Mouse (Mus musculus) heart, embryonic 15.5 days (tissue): ENCODE data around the gene Rnf166. TPM values are rescaled to one million over a fixed set of nuclear protein-coding genes. Genes with fewer than 3 reads are reported as not detected.

ENCODE experiments used
- ATAC-seq: fragments of 200-750 bp; cut with Nextera tagmentation; replicated peaks from 2 replicates; pipeline ENCODE4 v1.8.0; 2017; ENCODE audit warnings: low read depth, moderate TSS enrichment; ENCODE audit not compliant: insufficient number of reproducible peaks, insufficient read depth, low FRiP score
- H3K27ac ChIP-seq: fragments of 300-500 bp; sonication (generic); 2 replicates; pipeline ENCODE4 v1.5.1; 2015; ENCODE audit warnings: mild to moderate bottlenecking, inconsistent platforms
- H3K27me3 ChIP-seq: fragments of 300-500 bp; sonication (generic); 2 replicates; pipeline ENCODE4 v1.6.1; 2015; ENCODE audit warnings: inconsistent platforms
- H3K36me3 ChIP-seq: fragments of 300-500 bp; sonication (generic); 2 replicates; pipeline ENCODE4 v1.6.1; 2015; ENCODE audit warnings: mild to moderate bottlenecking, inconsistent platforms
- H3K4me1 ChIP-seq: fragments of 300-500 bp; sonication (generic); replicated peaks from 2 replicates; pipeline ENCODE4 v1.6.1; 2015; ENCODE audit warnings: inconsistent platforms
- H3K4me2 ChIP-seq: fragments of 300-500 bp; sonication (generic); 2 replicates; pipeline ENCODE4 v1.6.1; 2015; ENCODE audit warnings: inconsistent platforms, mild to moderate bottlenecking, moderate library complexity
- H3K4me3 ChIP-seq: fragments of 300-500 bp; sonication (generic); 2 replicates; pipeline ENCODE4 v1.5.1; 2015; ENCODE audit warnings: mild to moderate bottlenecking, inconsistent platforms
- H3K9ac ChIP-seq: fragments of 300-500 bp; sonication (generic); 2 replicates; pipeline ENCODE4 v1.6.1; 2015; ENCODE audit warnings: mild to moderate bottlenecking, inconsistent platforms
- H3K9me3 ChIP-seq: fragments of 300-500 bp; sonication (generic); replicated peaks from 2 replicates; pipeline ENCODE4 v1.6.1; 2016; ENCODE audit warnings: inconsistent platforms
- WGBS: fragments of 180-500 bp; shearing (Covaris S2); methylation state at CpG from one replicate; pipeline ENCODE4 v1.1.7; 2015; ENCODE audit warnings: mixed read lengths; 5-methylcytosine and 5-hydroxymethylcytosine counted together
- microRNA-seq: library from miRNA; unstranded; fragments of <30 nt; microRNA quantifications from one replicate; pipeline ENCODE4, GENCODE M21; 2016
- polyA plus RNA-seq: library from polyadenylated mRNA; unstranded; fragments of >200 nt; fragmentation: Nextera tagmentation; extraction: Ambion mirVana; gene quantifications from 2 replicates; pipeline ENCODE4 v1.2.1, GENCODE M21; 2015

Gene Rnf166
- polyA plus RNA-seq, 1 experiment from 2014 or later, result 37.0 TPM

DNA sequence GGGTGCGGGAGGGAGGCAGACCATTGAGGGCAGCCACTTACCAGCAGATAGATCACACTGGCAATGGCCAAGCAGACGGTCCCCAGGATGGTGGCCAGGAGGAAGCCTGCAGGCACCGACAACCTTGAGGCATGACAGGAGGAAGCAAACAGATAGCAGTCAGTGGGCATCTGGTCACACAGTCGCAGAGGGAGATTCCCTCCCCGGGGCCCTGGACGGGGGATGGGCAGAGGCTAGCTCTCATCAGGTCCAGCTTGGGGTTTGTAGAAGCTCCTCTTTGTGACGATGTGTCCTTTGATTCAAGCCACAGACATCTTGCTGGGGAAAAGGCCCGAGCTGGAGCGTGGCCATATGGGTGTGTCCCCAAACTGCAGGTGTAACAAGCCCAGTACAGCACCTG, 49.7 kb downstream of the Rnf166 start:
- no peak for ATAC-seq
- Histone ChIP-seq H3K4me2 (no peak overlapping the region), H3K9ac (no peak overlapping the region), H3K36me3 (0 out of 2 replicates have a peak, but pooled peaks cover 3% of the 10 kb centered on the region), H3K27me3 (no peaks in the 10 kb centered on the region), H3K4me1 (peaks cover 15% of the 10 kb centered on the region), H3K9me3 (no peaks in the 10 kb centered on the region), H3K27ac (no peak overlapping the region), H3K4me3 (no peak overlapping the region)
- WGBS, result 60% methylated on average over 9 of the region's 9 CpGs

DNA sequence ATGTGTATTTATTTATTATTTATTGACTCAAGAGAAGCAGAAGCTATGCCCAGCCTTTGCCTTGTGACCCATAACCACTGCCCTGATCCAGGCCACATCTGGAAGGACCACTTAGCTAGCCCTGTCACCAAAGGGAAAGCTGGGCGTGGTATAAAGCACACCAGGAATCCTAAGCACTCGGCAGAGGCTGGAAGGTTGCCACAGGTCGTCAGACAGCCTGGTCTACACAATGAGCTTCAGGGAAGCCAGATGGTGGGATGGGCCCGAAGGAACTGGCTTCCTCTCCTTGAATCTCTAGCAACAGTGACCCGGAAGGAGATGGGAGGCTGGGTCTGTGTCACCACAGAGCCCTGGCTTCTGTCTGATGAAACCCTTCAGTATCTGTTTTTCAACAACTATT, 52.2 kb downstream of the Rnf166 start:
- 29% methylated on average over 5 of the region's 5 CpGs for WGBS
- no peaks in the 10 kb centered on the region for H3K27me3 ChIP-seq
- H3K4me1 ChIP-seq, result peaks cover 23% of the 10 kb centered on the region
- 0 out of 2 replicates have a peak, but pooled peaks cover 3% of the 10 kb centered on the region for H3K36me3 ChIP-seq
- H3K27ac ChIP-seq, result peak overlapping the region; percentile 1; the same call in 1 of the 2 replicates
- ATAC-seq, result peak; percentile 34; the same call in 1 of the 2 replicates
- H3K9ac ChIP-seq, result peak overlapping the region; percentile 1; the same call in 1 of the 2 replicates
- H3K9me3 ChIP-seq, result no peaks in the 10 kb centered on the region
- no peak overlapping the region for H3K4me3 ChIP-seq
- H3K4me2 ChIP-seq, result no peak overlapping the region

DNA sequence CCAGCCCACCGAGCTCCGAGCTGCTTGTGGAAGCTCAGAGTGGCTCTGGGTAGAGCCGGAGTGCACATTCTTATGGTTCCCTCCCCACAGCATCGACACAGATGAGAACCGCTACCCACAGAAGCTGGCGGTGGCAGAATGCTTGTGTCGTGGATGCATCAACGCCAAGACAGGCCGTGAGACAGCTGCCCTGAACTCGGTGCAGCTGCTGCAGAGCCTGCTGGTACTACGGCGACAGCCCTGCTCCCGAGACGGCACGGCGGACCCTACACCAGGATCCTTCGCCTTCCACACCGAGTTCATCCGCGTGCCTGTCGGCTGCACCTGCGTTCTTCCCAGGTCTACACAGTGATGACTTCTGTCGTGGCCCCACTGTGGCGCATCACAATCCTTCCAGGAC, 52.6 kb downstream of the Rnf166 start:
- Histone ChIP-seq H3K4me1 (peaks cover 23% of the 10 kb centered on the region), H3K4me3 (no peak overlapping the region), H3K9me3 (no peaks in the 10 kb centered on the region), H3K4me2 (no peak overlapping the region), H3K36me3 (peaks cover 5% of the 10 kb centered on the region), H3K9ac (no peak overlapping the region), H3K27ac (no peak overlapping the region), H3K27me3 (no peaks in the 10 kb centered on the region)
- WGBS, result 83% methylated on average over 24 of the region's 24 CpGs
- no peak for ATAC-seq

DNA sequence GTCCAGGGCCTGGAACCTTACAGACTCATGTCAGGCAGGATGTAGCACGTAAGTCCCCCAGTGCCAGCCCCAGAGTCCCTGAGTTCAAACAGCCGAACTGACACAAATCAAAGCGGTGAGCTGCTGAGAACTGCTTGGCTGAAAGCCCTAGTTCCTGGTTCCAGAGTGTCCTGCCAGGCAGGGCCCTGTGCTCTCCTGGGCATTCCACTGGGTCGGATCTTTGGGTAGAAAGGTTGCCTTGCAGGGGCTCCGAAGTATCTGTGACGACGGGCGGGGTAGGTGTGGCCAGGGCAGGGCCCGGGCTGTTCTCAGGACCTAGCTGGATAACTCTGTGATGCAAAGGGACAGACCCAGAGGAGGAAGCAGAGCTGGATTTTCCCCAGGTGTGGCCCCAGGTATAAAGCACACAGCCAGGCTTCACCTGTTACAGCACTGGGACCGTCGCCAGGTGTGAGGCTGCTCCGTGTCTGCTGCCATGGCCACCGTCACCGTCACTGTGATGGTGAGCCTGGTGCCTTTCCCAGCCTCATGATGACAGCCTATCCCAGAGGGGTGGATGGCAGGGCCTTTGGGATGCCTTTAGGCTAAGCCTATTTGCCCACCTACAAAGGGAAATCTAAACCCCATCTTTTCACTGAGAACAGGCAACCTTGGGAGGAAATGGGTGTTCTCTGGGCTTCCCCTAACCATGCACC, 54.3 kb downstream of the Rnf166 start, which contains the start of gene Il17c:
Il17c (plus strand) TSS at position 645 of the 695 bp plus-strand sequence.
- no peak within 1 kb of the TSS for H3K9ac ChIP-seq

DNA sequence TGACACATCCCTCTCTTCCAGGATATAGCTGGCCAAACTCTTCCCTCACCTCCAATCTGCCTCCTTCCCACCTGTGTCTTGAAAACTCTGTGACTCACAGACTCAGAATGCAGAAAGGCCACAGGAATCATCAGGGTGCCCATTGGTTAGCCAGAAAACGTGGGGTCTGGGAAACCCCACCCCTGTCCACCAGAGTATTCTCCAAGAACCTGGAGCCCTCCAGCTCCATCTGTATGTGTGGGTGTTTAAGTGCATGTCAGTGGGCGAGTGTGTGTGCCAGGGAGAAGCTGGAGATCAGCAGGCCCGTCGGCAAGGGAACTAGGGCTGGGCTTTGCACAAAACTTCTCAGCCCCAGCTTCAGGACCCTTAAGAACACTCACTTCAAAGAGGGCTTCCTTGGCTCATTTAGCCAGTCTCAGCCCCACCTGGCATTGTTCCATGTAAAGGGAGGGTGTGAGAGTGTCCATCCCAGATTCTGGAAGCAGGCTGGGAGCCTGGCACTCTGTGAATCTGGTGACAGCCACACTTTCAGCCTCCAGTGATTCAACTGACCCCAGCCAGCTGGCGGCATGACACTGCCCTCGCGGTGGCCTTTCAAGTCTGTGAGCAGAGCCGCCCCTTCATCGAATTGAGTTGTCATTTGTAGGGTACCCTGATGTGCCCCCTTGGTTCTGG, 55.8 kb downstream of the Rnf166 start:
- H3K9ac ChIP-seq, result no peak overlapping the region
- H3K4me2 ChIP-seq, result no peak overlapping the region
- H3K4me1 ChIP-seq, result peaks cover 23% of the 10 kb centered on the region
- no peaks in the 10 kb centered on the region for H3K9me3 ChIP-seq
- no peak overlapping the region for H3K27ac ChIP-seq
- 49% methylated on average over 9 of the region's 9 CpGs for WGBS
- H3K4me3 ChIP-seq, result no peak overlapping the region
- no peaks in the 10 kb centered on the region for H3K27me3 ChIP-seq
- no peak for ATAC-seq
- peaks cover 34% of the 10 kb centered on the region for H3K36me3 ChIP-seq

More for the DNA sequence above, 54.3 kb downstream of the Rnf166 start, which contains the start of gene Il17c:
- H3K36me3 ChIP-seq, result peaks cover 21% of the 10 kb centered on the region
- H3K4me2 ChIP-seq, result no peak within 1 kb of the TSS
- H3K27ac ChIP-seq, result no peak within 1 kb of the TSS
- H3K9me3 ChIP-seq, result no peaks in the 10 kb centered on the region
- peaks cover 23% of the 10 kb centered on the region for H3K4me1 ChIP-seq
- ATAC-seq, result no peak
- H3K4me3 ChIP-seq, result no peak within 1 kb of the TSS
- no peaks in the 10 kb centered on the region for H3K27me3 ChIP-seq
- WGBS, result 75% methylated on average over 14 of the region's 14 CpGs

Small RNA genes lying within 50 kb of the gene (microRNA-seq; reads per million reads assigned to microRNA genes)
- gene Gm24366, result not detected

Other genes starting within 250 kb of the Rnf166 start
- gene Zfpm1, start 193.9 kb downstream of the Rnf166 start, polyA plus RNA-seq, result 3.8 and 3.9 TPM in 2 replicates
- gene Trhr2, start 115.3 kb downstream of the Rnf166 start, polyA plus RNA-seq, result not detected in 2 replicates
- gene Zc3h18, start 99.5 kb downstream of the Rnf166 start, polyA plus RNA-seq, result 26.1 and 31.0 TPM in 2 replicates
- gene Il17c, start 54.0 kb downstream of the Rnf166 start, polyA plus RNA-seq, result 0.34 TPM in 1 of 2 replicates, not detected in the other
- 176 and 197 TPM in 2 replicates for gene Cyba, start 43.1 kb downstream of the Rnf166 start, polyA plus RNA-seq
- gene Mvd, start 32.6 kb downstream of the Rnf166 start, polyA plus RNA-seq, result 13.3 and 18.9 TPM in 2 replicates
- 2.0 and 2.5 TPM in 2 replicates for gene Snai3, start 15.3 kb downstream of the Rnf166 start, polyA plus RNA-seq
- gene Ctu2, start 79 bp upstream of the Rnf166 start, polyA plus RNA-seq, result 23.0 and 25.6 TPM in 2 replicates
- gene Piezo1, start 75.3 kb upstream of the Rnf166 start, polyA plus RNA-seq, result 11.5 and 13.9 TPM in 2 replicates
- gene Cdt1, start 92.0 kb upstream of the Rnf166 start, polyA plus RNA-seq, result 24.5 and 28.4 TPM in 2 replicates
- gene Aprt, start 100.8 kb upstream of the Rnf166 start, polyA plus RNA-seq, result 163 and 208 TPM in 2 replicates
- gene Galns, start 135.4 kb upstream of the Rnf166 start, polyA plus RNA-seq, result 8.0 and 12.2 TPM in 2 replicates
- 47.1 and 56.2 TPM in 2 replicates for gene Trappc2l, start 135.6 kb upstream of the Rnf166 start, polyA plus RNA-seq
- gene Pabpn1l, start 146.7 kb upstream of the Rnf166 start, polyA plus RNA-seq, result not detected in 2 replicates
- 4.2 and 5.9 TPM in 2 replicates for gene Cbfa2t3, start 223.0 kb upstream of the Rnf166 start, polyA plus RNA-seq